In the genomic region with DNA sequence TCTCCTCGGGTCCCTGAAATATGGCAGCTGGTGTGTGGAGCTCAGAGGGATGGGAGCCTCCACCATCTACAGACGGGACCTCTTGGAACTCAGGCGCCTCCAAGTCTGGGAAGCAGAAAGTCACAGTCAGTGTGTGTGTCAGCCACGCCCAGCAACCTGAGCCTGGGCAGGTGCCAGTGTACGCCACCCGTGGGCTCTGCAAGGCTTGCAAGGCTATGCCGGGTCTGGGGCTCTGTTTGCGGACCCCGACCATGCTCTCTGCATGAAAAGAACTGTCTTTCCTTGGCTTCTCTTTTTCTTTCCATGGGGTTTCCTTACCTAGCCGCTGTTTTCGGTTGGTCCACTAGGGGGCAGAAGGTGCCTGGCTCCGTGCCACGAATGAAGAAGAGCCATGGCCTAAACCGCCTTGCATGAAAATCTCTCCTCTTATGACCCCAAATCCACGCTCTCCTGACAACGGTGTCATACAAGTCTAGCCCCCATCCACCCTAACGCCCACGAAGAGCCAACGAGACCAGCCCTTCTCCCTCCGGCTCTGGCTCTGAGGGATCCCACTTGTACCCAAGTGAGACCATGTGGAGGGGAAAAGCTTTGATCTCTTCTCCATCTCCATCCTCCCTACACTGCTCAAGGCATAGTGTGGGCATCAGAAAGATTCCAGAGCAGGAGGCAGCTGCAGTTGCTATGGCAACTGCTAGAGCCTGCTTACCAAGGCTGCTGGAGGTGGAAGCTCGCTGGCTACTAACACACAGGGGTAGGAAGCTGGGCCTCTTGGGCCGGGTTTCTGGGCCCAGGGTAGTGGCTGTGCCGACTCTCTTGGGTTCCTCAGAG, we compare ENCODE assay signal across 8 mouse cellular contexts. TPM values are rescaled to one million over a fixed set of nuclear protein-coding genes. Genes with fewer than 3 reads are reported as not detected.
DNase-seq lines count a peak whose midpoint lies in the region; ATAC-seq lines count a peak whose summit lies in the region.

No protein-coding gene starts in this region.

- 26% methylated on average over 23 of the region's 23 CpGs for WGBS in lung, embryonic 16.5 days

- peaks cover 7% of the 10 kb centered on the region for H3K4me1 ChIP-seq in lung, embryonic 16.5 days (replicated peaks; ENCODE audit: control insufficient read depth, insufficient read depth, low read length)

- peaks cover 5% of the 10 kb centered on the region; the same call in 1 of the 2 replicates for H3K27me3 ChIP-seq in lung, embryonic 16.5 days (ENCODE audit: control insufficient read depth, insufficient read depth, low read depth, low read length)

- H3K27ac ChIP-seq in lung, embryonic 16.5 days (ENCODE audit: low read length), result no peak overlapping the region

- H3K4me2 ChIP-seq in lung, embryonic 16.5 days (ENCODE audit: low read depth, low read length), result no peak overlapping the region

- no peak overlapping the region for H3K9ac ChIP-seq in lung, embryonic 16.5 days (ENCODE audit: low read length)

- no peaks in the 10 kb centered on the region for H3K9me3 ChIP-seq in lung, embryonic 16.5 days (ENCODE audit: control insufficient read depth, low read length)

- H3K4me3 ChIP-seq in lung, embryonic 16.5 days (ENCODE audit: low read length), result no peak overlapping the region

- H3K36me3 ChIP-seq in lung, embryonic 16.5 days (ENCODE audit: control insufficient read depth, insufficient read depth, low read length), result no peaks in the 10 kb centered on the region

- DNase-seq in CD8-positive naive resting alpha-beta T cell, adult 2 months (ENCODE audit: low read depth in 2 of 2, low spot score in 2 of 2), result peak; percentile 56 to 68
- DNase-seq in ZHBTc4 (ENCODE audit: low read depth, low spot score), result peak; percentile 82
- DNase-seq in embryo, embryonic 10 days (ENCODE audit: low spot score), result peak; percentile 85
- peak; percentile 69 for DNase-seq in gastrocnemius, postnatal 14 days
- peak; percentile 79 for DNase-seq in kidney, postnatal 4 days
- DNase-seq in ovary, postnatal 36 days (ENCODE audit: low spot score), result peak; percentile 61
- peak; percentile 47 to 65 for DNase-seq in thymus, postnatal 36 days

- intact Hi-C loops in gastrocnemius, postnatal 14 days (cut with DNase I; ENCODE audit: low total_unique reads), result no loop called here

- ATAC-seq in lung, embryonic 16.5 days (ENCODE audit: low read depth), result peak; percentile 41; the same call in 1 of the 2 replicates

RNA-seq across cellular contexts. Expression of a gene that starts 10.4 kb away (rescaled TPM):
- total RNA-seq in gastrocnemius, postnatal 14 days (2021), result under 1 TPM in 1 of 2 experiments, not detected in 1; 0.04 TPM
- polyA plus RNA-seq in lung, embryonic 16.5 days (2015; fragmentation: Nextera tagmentation; extraction: Ambion mirVana), result 0.08 and 0.40 TPM in 2 replicates

RNA-seq across cellular contexts. Expression of a gene that starts 38.9 kb away (rescaled TPM):
- total RNA-seq in gastrocnemius, postnatal 14 days (2021), result not detected
- 0.15 TPM in 1 of 2 replicates, not detected in the other for polyA plus RNA-seq in lung, embryonic 16.5 days (2015; fragmentation: Nextera tagmentation; extraction: Ambion mirVana)

RNA-seq across cellular contexts. Expression of a gene that starts 46.5 kb away (rescaled TPM):
- total RNA-seq in gastrocnemius, postnatal 14 days (2021), result under 1 TPM in 1 of 2 experiments, not detected in 1; 0.04 TPM
- not detected in 2 replicates for polyA plus RNA-seq in lung, embryonic 16.5 days (2015; fragmentation: Nextera tagmentation; extraction: Ambion mirVana)

RNA-seq across cellular contexts. Expression of a gene that starts 47.0 kb away (rescaled TPM):
- total RNA-seq in gastrocnemius, postnatal 14 days (2021), result 10 to 100 TPM; 36.8 to 39.4 TPM
- polyA plus RNA-seq in lung, embryonic 16.5 days (2015; fragmentation: Nextera tagmentation; extraction: Ambion mirVana), result 76.4 and 83.2 TPM in 2 replicates
